Mouse (Mus musculus) megakaryocyte progenitor cell, adult 5-6 weeks (primary cell): ENCODE data around the gene Narf. TPM values are rescaled to one million over a fixed set of nuclear protein-coding genes. Genes with fewer than 3 reads are reported as not detected.

Source experiments
- ATAC-seq: replicated peaks from 2 replicates; pipeline ENCODE4 v1.8.0; 2016; ENCODE audit warnings: mild to moderate bottlenecking, moderate TSS enrichment, inconsistent platforms; ENCODE audit not compliant: poor library complexity
- total RNA-seq, 2 experiments: library from RNA; stranded (forward) in 1 of 2; stranded (reverse) in 1 of 2; fragments of 157-497, 149-512 nt in 1 of 2; fragments of 200-1000 nt in 1 of 2; gene quantifications; 2 replicates each; pipeline versions ENCODE4 v1.2.3 to v1.2.4; 2015 to 2017

Narf gene
- total RNA-seq (2015) (11.3 and 11.9 TPM in 2 replicates), total RNA-seq (2017) (21.0 and 23.9 TPM in 2 replicates)

GRCm38 (mm10) chr11:121236564-121237344, at the start of gene Narf:
TSS of gene Narf (plus strand) at chr11:121237253.
- peak; percentile 83 for ATAC-seq

DNA sequence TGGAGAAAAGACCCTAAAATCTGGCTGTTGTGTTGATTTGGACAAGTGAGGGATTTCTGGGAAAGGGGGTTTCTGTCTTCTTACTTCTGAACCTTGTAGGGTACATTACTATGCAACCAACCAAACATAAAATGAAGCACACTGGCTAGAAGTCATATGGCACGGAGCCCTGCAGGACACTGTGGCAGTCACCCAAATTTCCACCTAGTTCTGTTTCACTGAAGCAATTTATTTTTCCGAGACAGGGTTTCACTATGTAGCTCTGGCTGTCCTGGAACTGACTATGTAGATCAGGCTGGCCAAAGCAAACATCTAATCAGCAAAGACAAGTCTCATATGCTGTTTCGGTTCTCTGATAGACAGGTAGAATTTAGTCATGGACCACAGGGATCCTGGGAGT, 47.4 kb upstream of the Narf start:
- no peak for ATAC-seq

DNA sequence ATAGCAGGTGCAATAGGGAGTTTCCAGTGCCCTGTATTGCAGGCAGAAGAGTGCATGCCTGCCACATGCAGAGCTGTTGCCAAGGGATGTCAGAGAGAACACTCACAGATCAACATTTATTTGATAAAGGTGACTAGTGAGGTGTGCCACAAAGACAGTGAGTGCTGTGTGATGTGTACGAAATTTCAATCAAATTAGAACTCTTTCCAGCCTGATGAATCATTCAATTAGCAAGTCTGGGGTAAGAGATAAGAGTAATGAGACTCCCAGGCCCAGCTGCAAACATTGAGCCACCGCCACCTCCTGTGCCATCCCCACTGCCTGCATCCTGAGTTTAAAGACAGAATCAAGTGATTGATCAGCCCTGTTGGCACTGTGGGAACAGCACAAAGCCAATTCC, 44.3 kb upstream of the Narf start:
- ATAC-seq = peak; percentile 37; the same call in 1 of the 2 replicates

- no peak for ATAC-seq
Observed at GRCm38 (mm10) chr11:121193415-121193814, 43.6 kb upstream of the Narf start.

DNA sequence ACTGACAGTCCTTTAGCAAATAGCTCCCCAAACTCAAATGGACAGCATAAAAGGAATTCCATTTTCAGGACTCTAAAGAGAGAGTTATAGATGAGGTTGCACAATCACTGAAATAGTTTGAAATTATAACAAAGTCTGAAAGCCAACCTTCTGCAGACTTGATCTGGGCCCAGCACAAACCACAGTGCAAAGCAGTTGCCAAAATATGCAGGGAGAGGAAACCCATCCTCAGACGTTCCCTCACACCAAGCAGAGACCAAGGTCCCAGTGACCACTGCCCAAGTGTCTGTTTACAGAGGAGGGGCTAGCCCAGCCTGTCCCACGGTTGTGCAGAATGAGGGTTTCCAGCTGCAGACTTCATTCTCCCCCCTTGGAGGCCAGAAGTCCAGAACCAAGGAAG, 38.4 kb upstream of the Narf start:
- no peak for ATAC-seq

- ATAC-seq = no peak
Observed at GRCm38 (mm10) chr11:121199851-121200250, 37.2 kb upstream of the Narf start.

DNA sequence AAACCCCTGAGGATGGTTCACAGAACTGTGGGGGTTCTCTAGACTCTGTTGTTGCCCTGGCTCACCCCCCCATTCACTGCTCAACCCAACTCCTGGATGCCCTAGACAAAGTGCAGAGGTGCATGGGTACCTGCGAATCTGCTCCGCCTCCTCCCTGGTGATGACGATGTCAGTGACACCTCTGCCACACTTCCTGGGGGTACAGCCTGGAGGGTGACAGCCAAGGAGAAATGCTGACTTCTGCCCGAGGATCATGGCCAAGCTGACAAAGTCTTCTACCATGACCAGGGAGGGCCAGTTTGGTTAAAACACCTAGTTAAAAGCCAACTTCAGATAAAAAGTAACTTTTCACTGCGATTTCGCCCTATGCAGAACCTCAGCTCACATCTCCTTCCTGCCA, 36.3 kb upstream of the Narf start:
- ATAC-seq = no peak

DNA sequence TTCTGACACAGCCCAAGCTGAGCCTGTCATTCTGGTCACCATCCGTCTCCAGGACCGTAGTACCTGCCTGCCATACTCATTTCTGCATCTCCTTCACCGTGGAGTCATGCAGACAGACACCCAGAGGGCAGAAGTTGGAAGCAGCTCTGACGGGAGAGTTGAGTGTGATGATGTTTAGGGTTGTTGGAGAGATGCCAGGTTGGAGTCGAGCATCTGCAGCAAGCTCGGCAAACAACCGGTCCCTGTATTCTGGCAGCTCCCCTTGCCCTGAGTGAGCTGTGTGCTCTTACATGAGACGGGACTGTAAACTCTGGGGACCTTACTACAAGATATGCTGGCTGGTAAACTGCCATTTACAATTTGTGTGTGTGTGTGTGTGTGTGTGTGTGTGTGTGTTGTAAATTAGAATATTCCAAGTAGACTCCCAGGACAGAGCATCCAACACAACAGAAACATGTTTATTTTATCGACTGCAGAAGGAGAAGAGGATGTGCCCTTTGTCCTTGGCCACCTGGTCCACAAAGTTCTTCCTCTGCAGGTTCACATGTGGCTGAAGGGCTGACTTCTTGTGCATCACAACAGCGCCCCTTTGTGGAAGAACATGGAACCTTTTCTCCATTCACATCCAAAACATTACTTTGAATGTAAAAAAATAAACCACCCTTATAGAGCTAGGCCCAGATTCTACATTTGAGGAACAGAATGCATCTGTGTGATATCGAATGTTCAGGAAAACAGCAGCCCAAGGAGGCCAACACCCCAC, 35.4 kb upstream of the Narf start:
- ATAC-seq = 0 out of 2 replicates have a peak, but pooled peaks have one; percentile 15

- no peak for ATAC-seq
Observed at GRCm38 (mm10) chr11:121203859-121204160, 33.2 kb upstream of the Narf start.

GRCm38 (mm10) chr11:121204161-121205006, 32.7 kb upstream of the Narf start, which contains the start of the genes Hexdc and Ogfod3:
TSS of gene Hexdc (plus strand) at chr11:121204433.
TSS of gene Ogfod3 (minus strand) at chr11:121204711.
- ATAC-seq = peak; percentile 96

GRCm38 (mm10) chr11:121216831-121217230, 20.2 kb upstream of the Narf start:
- no peak for ATAC-seq

GRCm38 (mm10) chr11:121219776-121220175, 17.3 kb upstream of the Narf start:
- no peak for ATAC-seq

- ATAC-seq = no peak
Observed at GRCm38 (mm10) chr11:121220771-121221170, 16.3 kb upstream of the Narf start.

DNA sequence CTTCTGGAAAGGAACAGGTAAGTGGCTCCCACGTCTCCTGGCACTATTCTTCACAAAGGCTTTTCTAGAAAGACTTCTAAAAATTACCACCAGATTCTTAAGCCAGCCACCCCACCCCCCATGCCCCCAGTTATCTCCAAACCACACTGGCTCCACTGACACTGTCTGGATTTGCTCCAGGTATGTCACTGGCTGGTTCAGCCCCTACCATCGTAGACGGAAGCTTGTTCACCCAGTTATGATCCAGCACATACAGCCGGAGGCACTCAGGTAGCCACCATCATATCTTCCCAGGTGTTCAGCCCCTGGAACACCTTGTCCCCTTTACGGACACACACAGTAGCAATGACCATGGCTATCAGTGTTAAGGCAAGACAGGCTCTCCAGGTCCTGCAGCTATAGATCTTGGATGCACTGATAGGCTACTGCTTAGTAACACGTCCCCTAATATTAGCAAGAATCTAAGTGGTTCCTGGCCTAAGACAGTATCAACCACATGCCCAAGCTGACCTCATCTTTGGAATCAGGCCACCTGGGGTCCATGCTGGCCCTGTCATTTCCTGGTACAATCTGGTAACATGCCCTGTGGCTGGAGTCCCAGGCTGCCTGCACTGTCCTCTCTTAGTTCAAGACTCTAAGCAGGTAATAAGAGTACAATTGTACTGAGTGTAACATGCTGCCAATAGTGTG, 15.6 kb upstream of the Narf start:
- peak; percentile 76 for ATAC-seq

- peak; percentile 45 for ATAC-seq
Observed at GRCm38 (mm10) chr11:121228129-121229017, 8.7 kb upstream of the Narf start.

GRCm38 (mm10) chr11:121229018-121229439, 8.0 kb upstream of the Narf start, which contains the start of gene Cybc1:
TSS of gene Cybc1 (minus strand) at chr11:121229322.
- peak; percentile 88 for ATAC-seq

DNA sequence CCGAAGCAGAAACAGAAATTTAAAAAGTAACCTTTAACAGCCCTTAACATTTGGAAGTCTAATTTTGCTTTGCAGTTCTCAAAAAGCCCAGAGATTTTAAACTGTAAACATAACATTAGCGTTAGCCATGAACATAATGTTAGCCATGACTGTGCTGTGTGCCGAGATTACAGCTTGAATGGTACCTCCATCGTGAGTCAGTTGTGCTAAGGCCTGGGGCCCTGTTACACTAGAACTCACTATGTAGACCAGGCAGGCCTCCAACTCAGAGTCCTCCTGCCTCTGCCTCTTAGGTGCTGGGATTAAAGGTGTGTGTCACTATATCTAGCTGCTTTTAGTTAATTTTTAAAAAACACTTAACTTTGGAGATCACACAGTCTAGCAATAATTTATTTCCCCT, 5.9 kb upstream of the Narf start:
- no peak for ATAC-seq

- no peak for ATAC-seq
Observed at GRCm38 (mm10) chr11:121231628-121232291, 5.3 kb upstream of the Narf start.

DNA sequence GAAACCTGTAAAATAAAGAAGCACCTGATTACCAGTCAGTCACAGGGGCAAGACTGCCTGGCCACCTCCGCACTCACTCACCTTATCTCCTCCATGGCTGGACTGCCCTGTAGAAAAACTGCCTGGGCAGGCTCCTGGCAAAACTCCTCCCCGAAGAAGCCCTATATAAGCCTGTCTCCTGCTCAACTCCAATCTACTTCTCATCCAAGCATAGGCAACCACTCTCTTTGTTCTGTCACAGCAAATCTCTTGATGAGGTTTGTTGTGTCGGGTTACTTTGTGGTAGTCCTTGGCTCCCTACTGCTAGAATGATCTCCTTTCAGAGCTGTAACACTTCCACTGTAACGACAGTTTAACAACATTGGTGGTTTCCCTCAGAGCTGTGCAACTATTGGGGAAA, 4.3 kb upstream of the Narf start:
- ATAC-seq = no peak
